Mouse (Mus musculus): ENCODE data around the gene Hist2h2aa2. TPM values are rescaled to one million over a fixed set of nuclear protein-coding genes. Genes with fewer than 3 reads are reported as not detected.

Gene Hist2h2aa2
- total RNA-seq, 2 experiments from 2014 or later = 243 to 253 TPM

GRCm38 (mm10) chr3:96237904-96238511, 2.1 kb downstream of the Hist2h2aa2 start:
- intact Hi-C loops (cut with DNase I) = loop anchor here (2.0 kb wide), 1 partner anchor 17 kb away; the partner anchor contains the start of genes Hist2h2ac and Hist2h2be
- DNase-seq = no peak

- no peak for DNase-seq
- intact Hi-C loops (cut with DNase I) = loop anchor here (2.0 kb wide), 1 partner anchor 17 kb away; the partner anchor contains the start of genes Hist2h2ac and Hist2h2be
These were observed 2.7 kb downstream of the Hist2h2aa2 start for GRCm38 (mm10) chr3:96237335-96237903.

GRCm38 (mm10) chr3:96236834-96237334, 3.2 kb downstream of the Hist2h2aa2 start:
- intact Hi-C loops (cut with DNase I) = loop anchor here (2.0 kb wide), 1 partner anchor 16 kb away; the partner anchor contains the start of genes Hist2h2ac and Hist2h2be
- DNase-seq = no peak

GRCm38 (mm10) chr3:96235836-96236235, 4.2 kb downstream of the Hist2h2aa2 start:
- intact Hi-C loops (cut with DNase I) = loop anchor here (2.0 kb wide), 1 partner anchor 15 kb away; the partner anchor contains the start of genes Hist2h2ac and Hist2h2be
- no peak for DNase-seq

GRCm38 (mm10) chr3:96234914-96235313, 5.2 kb downstream of the Hist2h2aa2 start:
- intact Hi-C loops (cut with DNase I) = no loop called here
- no peak for DNase-seq

- intact Hi-C loops (cut with DNase I) = no loop called here
These were observed 8.3 kb downstream of the Hist2h2aa2 start for GRCm38 (mm10) chr3:96231758-96232120.

GRCm38 (mm10) chr3:96230910-96231757, 8.9 kb downstream of the Hist2h2aa2 start:
- no peak for DNase-seq
- intact Hi-C loops (cut with DNase I) = no loop called here

More at GRCm38 (mm10) chr3:96231758-96232120, 8.3 kb downstream of the Hist2h2aa2 start:
- DNase-seq = no peak

GRCm38 (mm10) chr3:96230404-96230803, 9.7 kb downstream of the Hist2h2aa2 start:
- no peak for DNase-seq
- intact Hi-C loops (cut with DNase I) = no loop called here

- no peak for DNase-seq
- intact Hi-C loops (cut with DNase I) = no loop called here
These were observed 11.2 kb downstream of the Hist2h2aa2 start for GRCm38 (mm10) chr3:96228828-96229227.

- intact Hi-C loops (cut with DNase I) = no loop called here
- peak in 1 of 2 experiments; percentile 18 for DNase-seq
These were observed 13.1 kb downstream of the Hist2h2aa2 start for GRCm38 (mm10) chr3:96226695-96227648.

GRCm38 (mm10) chr3:96225421-96225820, 14.7 kb downstream of the Hist2h2aa2 start:
- intact Hi-C loops (cut with DNase I) = no loop called here
- no peak for DNase-seq

GRCm38 (mm10) chr3:96222774-96223173, 17.3 kb downstream of the Hist2h2aa2 start:
- no peak for DNase-seq
- intact Hi-C loops (cut with DNase I) = no loop called here

- intact Hi-C loops (cut with DNase I) = loop anchor here (2.0 kb wide), 2 partner anchors 15 to 41 kb away; partner anchors contain the start of gene Hist2h4
- DNase-seq = peak in 1 of 2 experiments; percentile 33
These were observed 18.4 kb downstream of the Hist2h2aa2 start for GRCm38 (mm10) chr3:96221640-96222038.

- peak; percentile 83 to 85 for DNase-seq
- intact Hi-C loops (cut with DNase I) = loop anchor here (2.0 kb wide), 2 partner anchors 16 to 42 kb away; partner anchors contain the start of gene Hist2h4
These were observed 19.1 kb downstream of the Hist2h2aa2 start, which contains the start of the genes Hist2h2ac and Hist2h2be for GRCm38 (mm10) chr3:96220765-96221639. TSS of gene Hist2h2ac (minus strand) at chr3:96220880. TSS of gene Hist2h2be (plus strand) at chr3:96221119.

GRCm38 (mm10) chr3:96220131-96220764, 19.8 kb downstream of the Hist2h2aa2 start:
- intact Hi-C loops (cut with DNase I) = loop anchor here (2.0 kb wide), 2 partner anchors 17 to 43 kb away; partner anchors contain the start of gene Hist2h4
- peak; percentile 42 to 87 for DNase-seq

GRCm38 (mm10) chr3:96219661-96220130, 20.4 kb downstream of the Hist2h2aa2 start, which contains the start of the genes Bola1 and Hist2h2ab:
TSS of gene Bola1 (minus strand) at chr3:96219709.
TSS of gene Hist2h2ab (plus strand) at chr3:96219865.
- DNase-seq = peak; percentile 72 to 88
- intact Hi-C loops (cut with DNase I) = loop anchor here (2.0 to 5.0 kb wide), 4 partner anchors 17 to 152 kb away; partner anchors contain the start of genes Hist2h4 and Sf3b4

GRCm38 (mm10) chr3:96219191-96219641, 20.9 kb downstream of the Hist2h2aa2 start:
- intact Hi-C loops (cut with DNase I) = loop anchor here (2.0 to 5.0 kb wide), 2 partner anchors 46 to 152 kb away; partner anchors contain the start of gene Sf3b4
- DNase-seq = peak; percentile 37 to 50

All from heart, postnatal 36 days (tissue).